Mouse (Mus musculus) liver, embryonic 13.5 days (tissue): ENCODE data around the gene Pxdn. TPM values are rescaled to one million over a fixed set of nuclear protein-coding genes. Genes with fewer than 3 reads are reported as not detected.
A peak's percentile ranks its signal among the peaks of the same experiment; 100 is the strongest.

Experiments
- ATAC-seq: fragments of 200-750 bp; cut with Nextera tagmentation; 2 replicates; pipeline ENCODE4 v1.8.0; 2017; ENCODE audit warnings: low read depth, mild to moderate bottlenecking, moderate number of reproducible peaks, moderate library complexity
- DNase-seq: peaks from one replicate; pipeline ENCODE4 v3.0.0; 2022
- H3K27ac ChIP-seq: fragments of 300-500 bp; sonication (generic); 2 replicates; pipeline ENCODE4 v1.5.1; 2015; ENCODE audit warnings: moderate library complexity, mild to moderate bottlenecking, inconsistent platforms
- H3K27me3 ChIP-seq: fragments of 300-500 bp; sonication (generic); 2 replicates; pipeline ENCODE4 v1.6.1; 2015; ENCODE audit warnings: mild to moderate bottlenecking, inconsistent platforms
- H3K36me3 ChIP-seq: fragments of 300-500 bp; sonication (generic); 2 replicates; pipeline ENCODE4 v1.6.1; 2015; ENCODE audit warnings: mild to moderate bottlenecking, inconsistent platforms
- H3K4me1 ChIP-seq: fragments of 300-500 bp; sonication (generic); replicated peaks from 2 replicates; pipeline ENCODE4 v1.6.1; 2015; ENCODE audit warnings: inconsistent platforms
- H3K4me2 ChIP-seq: fragments of 300-500 bp; sonication (generic); 2 replicates; pipeline ENCODE4 v1.6.1; 2015; ENCODE audit warnings: inconsistent platforms, mild to moderate bottlenecking, moderate library complexity
- H3K4me3 ChIP-seq: fragments of 300-500 bp; sonication (generic); replicated peaks from 2 replicates; pipeline ENCODE4 v1.5.1; 2015; ENCODE audit warnings: mild to moderate bottlenecking, inconsistent platforms
- H3K9ac ChIP-seq: fragments of 300-500 bp; sonication (generic); 2 replicates; pipeline ENCODE4 v1.6.1; 2015; ENCODE audit warnings: mild to moderate bottlenecking, inconsistent platforms
- H3K9me3 ChIP-seq: fragments of 300-500 bp; sonication (generic); replicated peaks from 2 replicates; pipeline ENCODE4 v1.6.1; 2016; ENCODE audit warnings: inconsistent platforms
- WGBS: fragments of 180-500 bp; shearing (Covaris S2); methylation state at CpG from one replicate; pipeline ENCODE4 v1.1.7; 2015; ENCODE audit not compliant: insufficient replicate concordance; 5-methylcytosine and 5-hydroxymethylcytosine counted together
- polyA plus RNA-seq: library from polyadenylated mRNA; unstranded; fragments of >200 nt; fragmentation: Nextera tagmentation; extraction: Ambion mirVana; gene quantifications from 2 replicates; pipeline ENCODE4 v1.2.1, GENCODE M21; 2015

Pxdn gene
- polyA plus RNA-seq, result 4.8 and 5.9 TPM in 2 replicates

DNA sequence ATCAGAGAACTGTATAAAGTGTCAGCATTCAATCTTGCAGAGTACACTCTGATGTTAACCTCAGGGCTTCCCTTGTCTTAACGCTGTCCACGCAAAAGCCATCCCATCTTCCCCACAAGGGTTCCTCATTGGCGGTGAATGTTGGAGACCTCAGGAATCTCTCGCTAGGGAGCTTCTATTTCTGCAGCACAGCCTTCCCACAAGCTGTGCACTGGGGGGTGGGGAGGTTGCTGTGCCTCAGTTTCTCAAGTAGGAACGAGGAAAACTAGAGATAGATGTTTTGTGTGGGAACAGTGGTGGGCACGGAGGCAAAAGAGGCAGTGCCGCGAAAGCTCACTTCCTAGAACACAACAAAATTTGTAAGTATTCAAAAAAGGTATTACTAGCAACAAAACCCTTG is at the start of gene Pxdn:
Pxdn (plus strand) TSS at position 301 of the 400 bp plus-strand sequence.
- Histone ChIP-seq H3K9ac (peak within 1 kb of the TSS; percentile 41; the same call in 1 of the 2 replicates), H3K9me3 (no peaks in the 10 kb centered on the region), H3K4me1 (no peaks in the 10 kb centered on the region), H3K4me3 (peak within 1 kb of the TSS; percentile 48), H3K36me3 (no peaks in the 10 kb centered on the region), H3K27me3 (peaks cover 35% of the 10 kb centered on the region), H3K27ac (no peak within 1 kb of the TSS), H3K4me2 (peak within 1 kb of the TSS; percentile 45)
- ATAC-seq (no peak), DNase-seq (no peak)
- 31% methylated on average over 8 of the region's 8 CpGs for WGBS

DNA sequence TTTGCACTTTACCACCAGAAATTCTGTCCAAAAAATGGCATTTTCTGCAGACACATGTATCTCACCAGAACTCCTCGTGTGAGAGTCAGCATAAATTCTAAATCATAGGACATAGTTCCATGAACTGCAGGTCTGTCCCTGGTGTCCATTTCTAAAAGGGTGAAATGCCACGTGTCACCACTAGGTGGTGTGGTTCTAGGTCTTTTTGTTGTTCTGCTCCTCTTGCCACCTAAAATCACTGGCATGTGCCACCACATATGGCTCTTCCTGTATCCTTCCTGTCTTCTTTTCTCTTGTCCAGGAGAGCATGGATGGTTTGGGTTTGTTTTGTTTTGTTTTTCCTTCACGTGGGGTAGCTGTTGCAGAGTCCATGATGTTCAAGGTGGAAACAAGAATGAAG is 42.7 kb upstream of the Pxdn start:
- Histone ChIP-seq H3K9me3 (no peaks in the 10 kb centered on the region), H3K27ac (no peak overlapping the region), H3K4me3 (no peak overlapping the region), H3K36me3 (no peaks in the 10 kb centered on the region), H3K4me1 (no peaks in the 10 kb centered on the region), H3K27me3 (no peaks in the 10 kb centered on the region), H3K9ac (no peak overlapping the region), H3K4me2 (no peak overlapping the region)
- DNase-seq (no peak), ATAC-seq (no peak)
- 12% methylated on average over 3 of the region's 3 CpGs for WGBS

DNA sequence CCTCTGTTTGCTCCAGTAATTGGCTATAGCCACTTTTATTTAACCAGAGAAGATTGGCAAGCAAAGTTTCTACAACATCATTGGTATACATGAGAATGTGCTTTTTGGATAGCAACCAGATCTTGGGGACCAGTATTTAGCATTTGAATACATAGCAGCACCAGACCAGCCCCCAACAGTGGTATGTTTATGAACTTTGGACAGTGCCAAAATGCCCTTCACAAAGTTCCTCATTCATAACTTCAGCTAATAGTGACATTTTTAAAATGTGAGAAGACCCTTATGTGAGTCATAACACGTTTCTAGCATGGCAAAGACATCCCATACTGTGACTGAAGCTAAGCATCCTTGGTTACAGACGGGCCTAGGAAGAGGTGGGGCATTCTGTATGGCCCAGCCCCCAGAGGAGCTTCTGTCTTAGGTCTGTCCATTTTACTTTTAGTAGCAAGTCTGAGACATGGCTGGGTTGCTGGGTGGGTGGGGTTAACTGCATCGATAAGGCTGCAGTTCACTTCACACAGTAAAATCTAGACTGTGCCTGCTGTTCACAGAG is 39.8 kb upstream of the Pxdn start:
- Histone ChIP-seq H3K27me3 (no peaks in the 10 kb centered on the region), H3K9me3 (no peaks in the 10 kb centered on the region), H3K36me3 (no peaks in the 10 kb centered on the region), H3K4me3 (no peak overlapping the region), H3K4me1 (no peaks in the 10 kb centered on the region), H3K9ac (no peak overlapping the region), H3K4me2 (no peak overlapping the region), H3K27ac (no peak overlapping the region)
- DNase-seq, result no peak
- ATAC-seq, result no peak
- WGBS, result 51% methylated on average over 3 of the region's 3 CpGs

DNA sequence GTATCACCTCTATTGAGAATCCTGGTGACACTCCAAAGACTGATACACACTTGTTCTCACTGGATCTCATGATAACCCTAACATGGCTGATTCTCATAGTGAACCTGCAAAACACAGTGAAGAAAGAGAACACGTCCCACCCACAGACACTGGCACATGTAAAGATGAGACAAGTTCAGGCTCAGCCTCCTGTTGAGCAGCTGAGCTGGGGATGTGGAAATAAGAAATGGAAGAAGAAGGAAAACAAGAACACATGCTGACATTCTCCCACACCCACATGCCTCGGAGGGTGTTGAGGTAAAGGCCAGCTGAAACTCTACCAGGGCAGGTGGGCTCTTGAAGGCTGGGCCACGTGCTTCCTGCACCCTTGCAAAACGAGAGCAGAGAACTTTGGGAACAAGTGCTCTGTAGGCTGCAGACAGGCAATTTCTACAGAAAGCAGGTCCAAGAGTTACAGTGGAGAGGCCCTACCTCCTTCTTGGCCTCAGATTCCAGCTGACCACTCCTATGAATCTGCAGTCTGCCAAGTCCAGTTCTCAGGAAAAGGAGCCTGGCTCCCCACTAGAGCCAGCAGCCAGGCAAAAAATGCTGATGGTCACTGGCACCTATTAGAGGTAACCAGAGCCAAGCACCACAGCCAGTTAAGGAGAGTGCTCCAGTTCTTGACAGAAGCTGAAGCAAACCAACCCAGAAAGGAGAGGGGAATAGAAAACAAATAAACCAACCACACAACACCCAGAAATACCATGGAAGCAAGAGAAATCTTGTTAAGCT is 33.1 kb upstream of the Pxdn start:
- Histone ChIP-seq H3K9me3 (no peaks in the 10 kb centered on the region), H3K36me3 (no peaks in the 10 kb centered on the region), H3K27ac (no peak overlapping the region), H3K4me1 (no peaks in the 10 kb centered on the region), H3K27me3 (no peaks in the 10 kb centered on the region), H3K4me2 (no peak overlapping the region), H3K9ac (no peak overlapping the region), H3K4me3 (no peak overlapping the region)
- ATAC-seq (no peak), DNase-seq (no peak)
- WGBS, result 33% methylated on average over 4 of the region's 4 CpGs

DNA sequence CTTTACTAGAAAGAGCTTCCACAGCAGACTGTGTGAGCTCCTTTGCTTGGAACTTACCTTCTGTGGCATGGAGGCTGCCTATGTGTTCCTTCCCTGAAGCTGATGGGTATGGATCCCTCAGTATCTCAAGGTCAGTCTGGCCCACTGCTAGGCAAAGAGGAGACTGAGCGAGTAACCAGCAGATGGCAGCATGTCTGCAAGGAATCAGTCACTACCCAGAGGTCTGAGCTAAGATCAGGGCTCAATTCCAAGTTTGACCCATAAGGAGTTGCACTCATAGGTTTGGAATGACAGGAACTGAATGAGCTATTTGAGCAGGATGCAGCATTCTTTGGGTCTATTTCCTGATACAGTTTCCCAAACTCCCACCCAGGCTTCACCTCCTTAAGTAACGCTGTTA is 30.4 kb upstream of the Pxdn start:
- DNase-seq, result no peak
- Histone ChIP-seq H3K9ac (no peak overlapping the region), H3K4me2 (no peak overlapping the region), H3K27me3 (no peaks in the 10 kb centered on the region), H3K27ac (no peak overlapping the region), H3K9me3 (no peaks in the 10 kb centered on the region), H3K36me3 (no peaks in the 10 kb centered on the region), H3K4me1 (no peaks in the 10 kb centered on the region), H3K4me3 (no peak overlapping the region)
- no peak for ATAC-seq
- WGBS, result 39% methylated on average over 2 of the region's 2 CpGs

DNA sequence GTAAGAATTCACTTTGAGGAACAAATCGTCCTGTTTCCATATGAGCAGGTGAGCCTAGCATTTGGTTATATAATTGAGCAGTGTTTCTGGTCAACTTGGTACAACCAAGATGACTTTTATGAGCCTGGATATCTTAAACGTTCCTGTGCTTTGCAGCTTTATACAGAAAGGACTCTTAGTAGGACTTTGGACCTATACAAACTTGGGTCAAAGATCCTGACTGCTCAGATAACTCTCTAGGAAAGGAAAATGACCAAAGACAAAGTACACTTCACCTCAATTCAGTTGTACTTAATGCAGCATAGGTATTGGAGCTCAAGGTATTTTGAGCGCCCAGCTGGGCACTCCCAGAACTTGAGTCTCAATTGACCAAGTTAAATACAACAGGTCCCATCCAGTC is 21.3 kb upstream of the Pxdn start:
- no peak for ATAC-seq

DNA sequence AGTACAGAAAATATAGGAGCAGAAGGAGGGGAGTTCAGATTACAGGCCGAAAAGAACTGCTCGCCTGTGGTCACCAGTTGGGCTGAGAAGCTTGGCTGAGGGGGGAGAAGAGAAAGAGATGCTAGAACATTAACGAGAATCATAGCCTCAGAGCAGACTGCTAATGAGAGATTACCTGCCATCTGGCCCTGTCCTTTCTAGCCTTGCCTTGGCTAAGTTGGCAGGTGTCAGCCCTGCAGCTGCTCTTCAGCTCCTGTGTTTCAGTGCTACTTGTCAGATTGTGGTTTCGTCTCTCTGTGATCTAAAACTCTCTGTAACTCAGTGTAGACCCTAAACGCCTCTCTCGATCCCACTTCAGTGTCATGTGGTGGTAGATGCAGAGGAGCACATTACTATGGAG is 20.6 kb upstream of the Pxdn start:
- Histone ChIP-seq H3K27me3 (no peaks in the 10 kb centered on the region), H3K4me1 (no peaks in the 10 kb centered on the region), H3K4me2 (no peak overlapping the region), H3K9ac (no peak overlapping the region), H3K27ac (no peak overlapping the region), H3K9me3 (no peaks in the 10 kb centered on the region), H3K4me3 (no peak overlapping the region), H3K36me3 (no peaks in the 10 kb centered on the region)
- WGBS, result 59% methylated on average over 6 of the region's 6 CpGs
- DNase-seq (no peak), ATAC-seq (no peak)

More for the DNA sequence above, 21.3 kb upstream of the Pxdn start:
- Histone ChIP-seq H3K36me3 (no peaks in the 10 kb centered on the region), H3K4me1 (no peaks in the 10 kb centered on the region), H3K4me2 (no peak overlapping the region), H3K27me3 (no peaks in the 10 kb centered on the region), H3K4me3 (no peak overlapping the region), H3K9ac (no peak overlapping the region), H3K27ac (no peak overlapping the region), H3K9me3 (no peaks in the 10 kb centered on the region)
- no peak for DNase-seq
- 53% methylated on average over 3 of the region's 3 CpGs for WGBS

DNA sequence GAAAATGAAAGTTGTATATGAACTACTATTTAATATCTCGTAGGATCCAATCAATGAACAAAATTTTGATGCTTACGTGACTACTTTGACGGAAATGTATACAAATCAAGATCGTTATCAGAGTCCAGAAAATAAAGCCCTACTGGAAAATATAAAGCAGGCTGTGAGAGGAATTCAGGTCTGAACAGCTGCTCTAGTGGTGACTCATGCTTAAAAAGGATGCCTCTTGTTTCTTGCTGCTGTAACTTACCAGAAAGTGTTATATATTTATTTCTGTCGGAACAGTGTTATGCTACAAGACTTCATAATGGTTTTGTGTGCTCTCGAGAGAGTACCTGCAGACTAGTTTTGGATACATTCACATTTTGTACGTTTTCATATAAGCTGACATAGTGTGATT is 17.1 kb upstream of the Pxdn start:
- ATAC-seq (no peak), DNase-seq (no peak)
- Histone ChIP-seq H3K4me2 (no peak overlapping the region), H3K27ac (no peak overlapping the region), H3K27me3 (no peaks in the 10 kb centered on the region), H3K4me3 (no peak overlapping the region), H3K9me3 (no peaks in the 10 kb centered on the region), H3K9ac (no peak overlapping the region), H3K4me1 (no peaks in the 10 kb centered on the region), H3K36me3 (no peaks in the 10 kb centered on the region)
- WGBS, result 70% methylated on average over 7 of the region's 7 CpGs

DNA sequence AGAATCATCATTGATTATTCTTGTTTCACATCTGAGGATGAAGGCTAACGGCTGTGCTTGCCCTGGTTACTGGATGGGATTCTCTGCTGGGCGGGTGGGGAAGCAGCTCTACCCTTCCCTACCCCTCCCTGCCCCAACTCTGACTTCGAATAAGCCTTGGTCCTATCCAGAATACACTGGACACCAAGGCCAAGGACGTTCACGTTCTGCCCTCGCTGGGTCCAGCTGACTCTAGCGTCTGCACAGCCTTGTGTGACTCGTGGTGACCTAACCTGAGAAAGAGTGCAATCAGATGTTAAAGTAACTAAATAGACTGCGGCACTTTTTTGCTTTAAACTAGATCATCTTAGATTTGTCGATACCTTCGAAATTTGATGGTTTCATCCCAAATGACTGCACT is 15.9 kb upstream of the Pxdn start:
- DNase-seq (no peak), ATAC-seq (no peak)
- H3K9ac ChIP-seq, result no peak overlapping the region
- no peak overlapping the region for H3K4me2 ChIP-seq
- H3K4me1 ChIP-seq, result no peaks in the 10 kb centered on the region
- H3K4me3 ChIP-seq, result no peak overlapping the region
- H3K36me3 ChIP-seq, result no peaks in the 10 kb centered on the region
- 71% methylated on average over 11 of the region's 11 CpGs for WGBS
- H3K27me3 ChIP-seq, result no peaks in the 10 kb centered on the region
- no peaks in the 10 kb centered on the region for H3K9me3 ChIP-seq
- H3K27ac ChIP-seq, result no peak overlapping the region

DNA sequence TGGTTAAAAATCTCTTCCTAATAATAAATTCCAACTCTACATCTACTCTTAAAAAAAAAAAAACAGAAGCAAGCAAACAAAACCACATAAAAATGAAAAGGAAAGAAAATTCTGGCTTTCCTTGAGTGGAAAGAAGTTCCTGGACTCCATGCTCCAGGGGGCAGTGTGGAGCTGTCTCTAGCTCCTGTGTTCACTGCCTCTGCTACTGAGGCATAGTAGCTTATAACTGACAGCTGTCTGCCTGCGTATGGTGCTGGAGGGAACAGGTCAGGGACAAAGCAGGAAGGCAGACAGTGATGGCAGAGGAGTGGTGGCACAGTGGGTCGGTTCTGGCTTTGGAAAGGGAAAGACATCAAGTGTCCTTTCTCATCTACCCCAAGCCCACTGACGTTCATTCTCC is 10.5 kb upstream of the Pxdn start:
- 31% methylated on average over 3 of the region's 3 CpGs for WGBS
- no peaks in the 10 kb centered on the region for H3K9me3 ChIP-seq

DNA sequence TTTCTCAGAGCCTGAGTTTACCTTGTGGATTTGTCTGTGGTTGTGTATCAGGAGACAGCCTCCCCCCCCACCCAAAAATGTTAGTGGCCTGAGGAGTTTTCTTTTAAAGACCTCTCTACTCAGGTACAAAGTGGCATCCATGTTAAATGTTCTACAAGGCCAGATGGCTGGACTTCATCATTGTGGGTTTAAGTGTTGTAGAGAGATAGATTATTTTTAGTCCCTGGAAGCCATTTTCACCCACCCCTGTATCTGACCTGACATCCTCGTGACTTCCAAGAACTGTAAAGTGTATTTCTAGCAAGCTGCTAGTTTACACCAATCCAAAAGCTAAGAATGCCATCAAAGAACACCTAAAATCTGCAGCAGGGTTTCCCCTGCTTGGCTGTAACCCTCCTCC is 6.8 kb upstream of the Pxdn start:
- ATAC-seq (no peak), DNase-seq (no peak)
- 33% methylated on average over 1 of the region's 1 CpGs for WGBS
- H3K27me3 ChIP-seq, result no peaks in the 10 kb centered on the region
- H3K4me3 ChIP-seq, result no peak overlapping the region
- H3K4me2 ChIP-seq, result no peak overlapping the region
- no peak overlapping the region for H3K27ac ChIP-seq
- no peaks in the 10 kb centered on the region for H3K36me3 ChIP-seq
- H3K9me3 ChIP-seq, result no peaks in the 10 kb centered on the region
- H3K4me1 ChIP-seq, result no peaks in the 10 kb centered on the region
- H3K9ac ChIP-seq, result no peak overlapping the region

More for the DNA sequence above, 10.5 kb upstream of the Pxdn start:
- H3K9ac ChIP-seq, result no peak overlapping the region
- no peaks in the 10 kb centered on the region for H3K36me3 ChIP-seq
- H3K4me3 ChIP-seq, result no peak overlapping the region
- no peak overlapping the region for H3K4me2 ChIP-seq
- no peaks in the 10 kb centered on the region for H3K27me3 ChIP-seq
- no peaks in the 10 kb centered on the region for H3K4me1 ChIP-seq
- no peak for ATAC-seq
- no peak for DNase-seq
- H3K27ac ChIP-seq, result no peak overlapping the region

DNA sequence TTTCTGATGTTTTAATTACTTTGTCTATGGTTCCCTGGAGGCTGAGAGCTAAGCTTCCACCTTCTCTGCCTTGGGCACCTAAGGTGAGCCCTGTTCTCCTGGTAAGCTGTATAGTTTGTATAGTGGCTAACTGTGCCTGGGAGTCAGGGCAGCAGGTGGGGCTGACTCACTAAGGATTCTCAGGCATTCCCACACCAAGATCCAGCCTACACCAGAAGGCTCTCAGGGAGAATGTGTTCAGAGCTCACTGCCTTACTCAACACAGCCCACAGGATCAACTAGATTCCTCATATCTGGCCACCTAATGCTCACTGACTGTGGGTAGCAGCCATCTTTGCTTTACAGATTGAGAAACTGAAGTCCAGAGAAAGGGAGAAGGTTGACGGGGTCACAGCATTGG is 4.5 kb upstream of the Pxdn start:
- Histone ChIP-seq H3K4me3 (no peak overlapping the region), H3K4me2 (no peak overlapping the region), H3K27ac (no peak overlapping the region), H3K36me3 (no peaks in the 10 kb centered on the region), H3K27me3 (peaks cover 19% of the 10 kb centered on the region), H3K4me1 (no peaks in the 10 kb centered on the region), H3K9me3 (no peaks in the 10 kb centered on the region), H3K9ac (no peak overlapping the region)
- 81% methylated on average over 1 of the region's 1 CpGs for WGBS
- no peak for ATAC-seq
- no peak for DNase-seq
